Mouse (Mus musculus): ENCODE results near the gene Tlr9.
A peak's percentile ranks its signal among the peaks of the same experiment; 100 is the strongest.

The Tlr9 gene

GRCm38 (mm10) chr9:106231816-106232215, 9.4 kb downstream of the Tlr9 start:
- no peak for DNase-seq (ENCODE audit: low read depth, low spot score)

GRCm38 (mm10) chr9:106232956-106233355, 10.6 kb downstream of the Tlr9 start:
- DNase-seq (ENCODE audit: low read depth, low spot score): no peak

GRCm38 (mm10) chr9:106233953-106234352, 11.6 kb downstream of the Tlr9 start:
- DNase-seq (ENCODE audit: low read depth, low spot score): no peak

GRCm38 (mm10) chr9:106235194-106235830, 12.9 kb downstream of the Tlr9 start:
- no peak for DNase-seq (ENCODE audit: low read depth, low spot score)

- DNase-seq (ENCODE audit: low read depth, low spot score): no peak
Measured at GRCm38 (mm10) chr9:106236156-106236817, 13.9 kb downstream of the Tlr9 start.

GRCm38 (mm10) chr9:106236818-106237211, 14.4 kb downstream of the Tlr9 start:
- no peak for DNase-seq (ENCODE audit: low read depth, low spot score)

GRCm38 (mm10) chr9:106237401-106237800, 15.0 kb downstream of the Tlr9 start:
- no peak for DNase-seq (ENCODE audit: low read depth, low spot score)

GRCm38 (mm10) chr9:106237878-106238277, 15.5 kb downstream of the Tlr9 start:
- DNase-seq (ENCODE audit: low read depth, low spot score): no peak

GRCm38 (mm10) chr9:106241541-106242164, 19.3 kb downstream of the Tlr9 start:
- no peak for DNase-seq (ENCODE audit: low read depth, low spot score)

- peak; percentile 39 for DNase-seq (ENCODE audit: low read depth, low spot score)
Measured at GRCm38 (mm10) chr9:106242813-106243488, 20.6 kb downstream of the Tlr9 start.

GRCm38 (mm10) chr9:106249550-106249949, 27.2 kb downstream of the Tlr9 start:
- no peak for DNase-seq (ENCODE audit: low read depth, low spot score)

GRCm38 (mm10) chr9:106250245-106250644, 27.8 kb downstream of the Tlr9 start:
- no peak for DNase-seq (ENCODE audit: low read depth, low spot score)

- no peak for DNase-seq (ENCODE audit: low read depth, low spot score)
Measured at GRCm38 (mm10) chr9:106251066-106251465, 28.7 kb downstream of the Tlr9 start.

- DNase-seq (ENCODE audit: low read depth, low spot score): no peak
Measured at GRCm38 (mm10) chr9:106254001-106254400, 31.6 kb downstream of the Tlr9 start.

GRCm38 (mm10) chr9:106258412-106258811, 36.0 kb downstream of the Tlr9 start:
- no peak for DNase-seq (ENCODE audit: low read depth, low spot score)

GRCm38 (mm10) chr9:106258990-106259389, 36.6 kb downstream of the Tlr9 start:
- no peak for DNase-seq (ENCODE audit: low read depth, low spot score)

- no peak for DNase-seq (ENCODE audit: low read depth, low spot score)
Measured at GRCm38 (mm10) chr9:106261058-106261457, 38.7 kb downstream of the Tlr9 start.

GRCm38 (mm10) chr9:106261491-106261890, 39.1 kb downstream of the Tlr9 start:
- no peak for DNase-seq (ENCODE audit: low read depth, low spot score)

- DNase-seq (ENCODE audit: low read depth, low spot score): no peak
Measured at GRCm38 (mm10) chr9:106262075-106262474, 39.7 kb downstream of the Tlr9 start.

GRCm38 (mm10) chr9:106263381-106263924, 41.1 kb downstream of the Tlr9 start:
- DNase-seq (ENCODE audit: low read depth, low spot score): no peak

- DNase-seq (ENCODE audit: low read depth, low spot score): no peak
Measured at GRCm38 (mm10) chr9:106265358-106266075, 43.1 kb downstream of the Tlr9 start.

Measured in forelimb bud, embryonic 11.5 days (tissue).